Mouse (Mus musculus) thymus, adult 2 months (tissue): Measurements from ENCODE around the gene Rpl29.

Experiments used
- CTCF ChIP-seq: fragments of 200-500 bp; IDR thresholded peaks from 2 replicates; pipeline ENCODE4 v1.5.1; 2012; ENCODE audit warnings: mild to moderate bottlenecking, control low read depth, low read length, moderate library complexity, borderline replicate concordance; ENCODE audit not compliant: control insufficient read depth, poor library complexity, insufficient read depth; ENCODE audit errors: extremely low read depth
- POLR2A ChIP-seq: fragments of 200-500 bp; IDR thresholded peaks from 2 replicates; pipeline ENCODE4 v1.6.1; 2012; ENCODE audit warnings: mild to moderate bottlenecking, low read length, control low read depth, moderate library complexity; ENCODE audit not compliant: control insufficient read depth, poor library complexity, insufficient read depth; ENCODE audit errors: extremely low read depth

DNA sequence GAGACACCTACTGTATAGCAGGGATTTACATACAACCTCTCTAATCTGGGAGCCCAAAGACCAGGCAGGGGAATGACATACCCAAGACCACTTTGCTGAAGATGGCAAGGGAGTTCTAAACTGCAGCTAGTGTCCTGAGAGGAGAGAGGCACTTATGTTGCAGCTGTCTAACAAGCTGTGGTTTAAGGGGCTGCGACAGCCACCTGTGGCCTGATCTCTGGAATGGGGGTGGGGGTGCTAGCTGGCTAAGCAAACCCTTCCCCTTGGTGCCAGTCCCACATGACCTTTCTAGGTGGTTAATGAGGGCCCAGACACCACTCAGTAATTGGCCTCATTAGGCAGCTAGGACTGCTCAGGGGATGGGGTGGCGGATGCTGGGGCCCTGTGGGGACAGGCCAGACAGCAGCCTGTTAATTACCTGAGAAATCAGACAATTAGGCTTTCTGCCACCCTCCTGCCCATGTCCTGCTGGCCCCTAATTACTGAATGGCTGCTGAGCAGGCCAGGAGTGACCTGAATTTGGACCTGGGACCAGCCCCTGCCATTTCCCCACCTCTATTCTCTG is 19.1 kb upstream of the Rpl29 start:
- TF ChIP-seq CTCF = no peak
- TF ChIP-seq POLR2A = no peak
